Mouse (Mus musculus) olfactory bulb, adult 2 months (tissue): ENCODE measurements around the gene Fscn2.

Source experiments
- CTCF ChIP-seq: fragments of 200-500 bp; IDR thresholded peaks from 2 replicates; pipeline ENCODE4 v1.5.1; 2012; ENCODE audit warnings: low read depth, mild to moderate bottlenecking, low read length, moderate library complexity; ENCODE audit not compliant: insufficient read depth
- POLR2A ChIP-seq: fragments of 200-500 bp; IDR thresholded peaks from 2 replicates; pipeline ENCODE4 v1.6.1; 2012; ENCODE audit warnings: mild to moderate bottlenecking, low read depth, low read length, moderate library complexity; ENCODE audit not compliant: insufficient read depth

DNA sequence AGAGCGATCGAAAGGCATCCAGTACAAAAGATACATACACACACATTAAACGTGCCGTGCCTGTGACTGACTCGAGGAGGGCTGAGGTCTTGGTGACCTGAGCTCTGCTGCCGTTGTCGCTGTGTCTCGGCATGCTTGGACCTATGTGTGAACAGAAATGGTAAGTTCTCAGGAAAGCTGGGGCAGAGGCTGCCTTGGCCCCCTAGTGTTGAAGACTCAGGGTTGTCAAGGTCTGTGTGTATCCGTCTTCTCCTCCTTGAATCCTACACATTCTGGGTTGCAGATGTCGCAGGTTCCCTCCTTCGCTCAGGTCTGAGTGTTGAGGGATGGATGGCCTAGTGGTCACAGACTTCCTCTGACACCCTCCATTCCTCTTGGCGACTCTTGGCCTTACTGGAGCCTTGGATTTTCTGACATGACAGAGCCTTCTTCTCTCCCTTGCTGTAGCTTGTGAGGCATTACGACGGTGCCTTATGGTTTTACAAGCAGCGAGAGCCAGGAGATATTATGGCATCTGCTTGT is 5.0 kb upstream of the Fscn2 start:
- no peak for TF ChIP-seq CTCF
- no peak for TF ChIP-seq POLR2A
